Mouse (Mus musculus) C2C12 (cell line): ENCODE data around the gene Etnk1. TPM values are rescaled to one million over a fixed set of nuclear protein-coding genes. Genes with fewer than 3 reads are reported as not detected.

Experiments
- H3K27me3 ChIP-seq: one replicate; pipeline ENCODE4 v1.6.1; 2011; ENCODE audit not compliant: control insufficient read depth, insufficient read depth, insufficient read length
- H3K36me3 ChIP-seq: one replicate; pipeline ENCODE4 v1.6.1; 2011; ENCODE audit not compliant: control insufficient read depth, insufficient read depth
- H3K4me3 ChIP-seq: one replicate; pipeline ENCODE4 v1.5.1; 2011; ENCODE audit warnings: mild to moderate bottlenecking, control low read depth; ENCODE audit not compliant: poor library complexity, insufficient read depth, severe bottlenecking
- H3K79me2 ChIP-seq: one replicate; pipeline ENCODE4 v1.6.1; 2011; ENCODE audit not compliant: control insufficient read depth, insufficient read depth
- H3K79me3 ChIP-seq: one replicate; pipeline ENCODE4 v1.6.1; 2011; ENCODE audit warnings: low read depth, control low read depth
- H3ac ChIP-seq: one replicate; pipeline ENCODE3; 2011; ENCODE audit warnings: low read depth; ENCODE audit not compliant: control insufficient read depth, insufficient read length
- CEBPB ChIP-seq: IDR thresholded peaks from one replicate; pipeline ENCODE4 v1.6.1; 2011; ENCODE audit warnings: low read depth, mild to moderate bottlenecking, control low read depth, moderate library complexity
- CTCF ChIP-seq: IDR thresholded peaks from one replicate; pipeline ENCODE4 v1.5.1; 2011; ENCODE audit not compliant: control insufficient read depth, insufficient read depth, insufficient read length
- FOSL1 ChIP-seq: IDR thresholded peaks from one replicate; pipeline ENCODE4 v1.8.0; 2011; ENCODE audit warnings: mild to moderate bottlenecking, low read length; ENCODE audit not compliant: poor library complexity, insufficient read depth, severe bottlenecking
- MAX ChIP-seq: IDR thresholded peaks from one replicate; pipeline ENCODE4 v1.6.1; 2011; ENCODE audit warnings: mild to moderate bottlenecking, control low read depth
- MYOD1 ChIP-seq: IDR thresholded peaks from one replicate; pipeline ENCODE4 v1.6.1; 2011; ENCODE audit warnings: low read depth; ENCODE audit not compliant: control insufficient read depth, insufficient read length
- MYOG ChIP-seq: IDR thresholded peaks from one replicate; pipeline ENCODE4 v1.6.1; 2011; ENCODE audit not compliant: control insufficient read depth, insufficient read length; ENCODE audit errors: extremely low read depth
- USF1 ChIP-seq: IDR thresholded peaks from one replicate; pipeline ENCODE4 v1.6.1; 2011; ENCODE audit warnings: low read depth, mild to moderate bottlenecking, control low read depth, moderate library complexity
- polyA plus RNA-seq: library from polyadenylated mRNA; unstranded; fragments of >200 nt; fragmentation: generic; extraction: Trizol; gene quantifications from one replicate; pipeline ENCODE4 v1.2.1, GENCODE M21; 2012; ENCODE audit warnings: missing spikeins

Gene Etnk1
- polyA plus RNA-seq, 1 experiment = 9.3 TPM

DNA sequence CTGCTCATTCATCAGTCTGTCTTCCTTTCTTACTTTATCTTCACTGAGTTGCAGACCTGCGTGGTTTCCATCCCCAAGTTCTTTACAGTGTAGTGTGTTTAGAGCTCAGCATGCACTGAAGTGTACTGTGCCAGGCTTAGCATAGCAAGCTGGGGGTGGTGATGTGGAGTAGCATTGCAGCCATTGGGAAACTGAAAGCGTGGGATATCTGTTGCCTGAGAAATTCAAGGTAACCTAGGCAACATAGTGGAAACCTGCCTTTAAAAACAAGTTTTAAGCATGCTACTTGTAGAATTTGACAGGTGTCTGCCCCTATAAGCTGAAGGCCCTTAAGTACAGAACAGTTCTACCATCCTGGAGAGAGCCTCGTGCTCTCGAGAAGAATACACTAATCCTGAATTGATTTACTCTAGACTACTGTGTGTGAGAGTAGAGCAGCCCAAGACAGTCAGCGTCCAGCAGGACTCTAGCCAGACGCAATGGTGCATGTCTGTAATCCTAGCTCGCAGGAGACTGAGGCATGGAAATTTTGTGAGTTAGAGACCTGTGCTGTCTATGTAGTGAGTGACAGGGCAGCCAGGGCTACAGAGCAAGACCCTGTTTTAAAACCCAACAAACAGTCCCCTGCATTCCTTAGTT is 23.9 kb downstream of the Etnk1 start:
- H3K36me3 ChIP-seq = peaks cover 50% of the 10 kb centered on the region
- TF ChIP-seq FOSL1 = no peak
- H3K79me3 ChIP-seq = no peaks in the 10 kb centered on the region

DNA sequence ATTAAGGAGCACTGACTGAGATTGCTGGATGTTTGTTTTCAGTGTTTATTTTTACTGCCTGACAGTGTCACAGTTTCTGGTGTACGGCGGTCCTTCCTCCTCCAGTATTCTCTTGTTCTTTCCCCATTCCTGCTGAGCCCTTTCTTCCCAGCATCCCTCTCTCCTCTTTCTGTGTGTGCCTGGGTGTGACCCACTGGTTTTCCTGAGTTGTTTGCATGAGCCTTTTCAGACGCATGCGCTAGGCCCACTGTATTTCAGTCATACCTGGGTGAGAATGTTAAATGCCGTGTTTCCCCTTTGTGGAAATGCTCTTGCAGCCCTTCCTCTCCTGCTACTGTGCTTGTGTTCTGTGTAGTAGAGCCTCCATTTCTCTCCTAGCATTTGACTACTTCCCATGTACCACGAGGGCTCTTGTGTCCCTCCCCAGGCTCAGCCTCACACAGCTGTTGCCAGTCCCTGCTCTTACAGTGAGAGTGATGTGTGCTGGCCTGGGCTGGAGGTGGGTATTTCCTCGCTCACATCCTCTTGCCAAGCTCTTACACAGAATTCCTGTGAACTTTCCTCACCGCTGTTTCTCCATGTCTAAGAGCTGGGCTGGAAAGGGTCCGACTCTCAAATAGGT is 24.6 kb downstream of the Etnk1 start:
- H3K36me3 ChIP-seq = peaks cover 50% of the 10 kb centered on the region
- TF ChIP-seq MYOD1 (no peak), FOSL1 (no peak), USF1 (no peak), CEBPB (no peak), CTCF (no peak), MAX (no peak), MYOG (no peak)

More for the DNA sequence above, 23.9 kb downstream of the Etnk1 start:
- Histone ChIP-seq H3ac (no peak overlapping the region), H3K4me3 (no peak overlapping the region), H3K27me3 (no peaks in the 10 kb centered on the region), H3K79me2 (no peaks in the 10 kb centered on the region)

DNA sequence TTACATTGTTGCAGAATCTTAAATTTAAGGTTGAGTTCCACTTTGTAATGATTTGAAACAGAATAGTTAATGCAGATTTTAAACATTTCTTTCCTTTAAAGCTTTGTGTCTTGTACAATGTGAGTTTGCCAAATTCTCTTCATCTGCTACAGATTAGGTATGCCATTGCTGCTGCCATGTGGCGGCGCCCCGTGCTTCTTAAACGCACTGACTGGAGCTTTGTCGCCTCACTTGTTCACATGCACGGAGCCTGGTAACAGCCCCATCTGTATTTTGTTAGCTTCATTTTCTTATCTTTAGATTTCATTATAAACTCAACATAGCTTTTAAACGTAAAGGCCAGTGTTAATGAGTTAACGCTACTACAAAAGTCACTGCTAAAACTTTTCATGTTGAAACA is 25.7 kb downstream of the Etnk1 start:
- no peak for TF ChIP-seq FOSL1
- H3ac ChIP-seq = no peak overlapping the region
- H3K27me3 ChIP-seq = no peaks in the 10 kb centered on the region
- H3K36me3 ChIP-seq = peaks cover 55% of the 10 kb centered on the region
- no peak overlapping the region for H3K4me3 ChIP-seq
- H3K79me3 ChIP-seq = no peaks in the 10 kb centered on the region
- H3K79me2 ChIP-seq = no peaks in the 10 kb centered on the region

More for the DNA sequence above, 24.6 kb downstream of the Etnk1 start:
- Histone ChIP-seq H3K79me3 (no peaks in the 10 kb centered on the region), H3ac (no peak overlapping the region), H3K27me3 (no peaks in the 10 kb centered on the region), H3K79me2 (no peaks in the 10 kb centered on the region), H3K4me3 (no peak overlapping the region)

DNA sequence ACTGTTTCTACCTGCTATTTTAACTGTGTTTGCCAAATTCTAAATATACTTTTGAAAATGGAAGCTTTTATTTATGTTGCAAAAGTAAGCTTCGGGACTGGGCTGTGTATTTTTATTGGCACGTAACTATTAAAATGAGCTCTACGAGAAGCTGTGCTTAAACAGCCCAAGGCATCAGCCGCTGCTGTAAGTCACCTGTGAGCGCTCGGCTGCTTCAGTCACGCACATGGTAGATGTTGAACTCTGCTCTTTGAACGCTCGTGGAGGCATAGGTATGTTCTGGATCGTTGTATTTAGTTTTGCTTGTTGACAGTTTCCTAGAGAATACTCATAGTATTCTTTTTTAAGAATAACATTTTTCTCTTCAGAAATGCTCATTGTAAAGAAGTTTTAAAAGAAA is 26.1 kb downstream of the Etnk1 start:
- TF ChIP-seq FOSL1 (no peak), MYOD1 (no peak), CTCF (no peak), CEBPB (no peak), MAX (no peak), MYOG (no peak), USF1 (no peak)
- Histone ChIP-seq H3K79me2 (no peaks in the 10 kb centered on the region), H3K79me3 (no peaks in the 10 kb centered on the region), H3K36me3 (peaks cover 54% of the 10 kb centered on the region), H3K27me3 (no peaks in the 10 kb centered on the region), H3K4me3 (no peak overlapping the region), H3ac (no peak overlapping the region)

DNA sequence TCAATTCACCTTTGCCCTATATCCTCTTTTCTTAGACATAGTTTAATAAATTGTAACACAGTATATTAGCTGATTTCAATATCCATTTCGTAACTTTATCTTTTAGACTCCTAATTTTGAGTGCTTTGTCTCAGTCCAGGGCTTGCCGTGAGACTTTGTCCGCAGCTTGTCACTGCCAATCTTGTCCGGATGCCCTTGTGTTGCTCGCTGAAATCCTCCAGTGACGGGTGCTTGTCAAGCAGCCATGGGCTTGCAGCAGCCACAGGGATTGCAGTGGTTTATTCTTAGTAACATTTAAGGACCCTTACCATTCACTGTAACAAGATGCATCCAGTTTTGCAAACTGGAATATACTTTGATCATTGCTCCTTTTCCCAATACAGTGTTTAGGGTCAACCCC is 26.6 kb downstream of the Etnk1 start:
- no peaks in the 10 kb centered on the region for H3K79me3 ChIP-seq
- TF ChIP-seq MYOD1 (no peak), MAX (no peak), CTCF (no peak), MYOG (no peak), CEBPB (no peak), FOSL1 (no peak), USF1 (no peak)
- no peaks in the 10 kb centered on the region for H3K79me2 ChIP-seq
- no peak overlapping the region for H3K4me3 ChIP-seq
- peaks cover 55% of the 10 kb centered on the region for H3K36me3 ChIP-seq
- no peak overlapping the region for H3ac ChIP-seq
- H3K27me3 ChIP-seq = no peaks in the 10 kb centered on the region

- TF ChIP-seq MYOD1 (no peak), USF1 (no peak), MYOG (no peak), FOSL1 (no peak), MAX (no peak), CTCF (no peak), CEBPB (no peak)
- H3K4me3 ChIP-seq = no peak overlapping the region
- no peaks in the 10 kb centered on the region for H3K79me2 ChIP-seq
- H3K79me3 ChIP-seq = peaks cover 2% of the 10 kb centered on the region
- H3ac ChIP-seq = no peak overlapping the region
- H3K36me3 ChIP-seq = peaks cover 72% of the 10 kb centered on the region
- no peaks in the 10 kb centered on the region for H3K27me3 ChIP-seq
These were observed 30.0 kb downstream of the Etnk1 start for GRCm38 (mm10) chr6:143197053-143197452.
